Mouse (Mus musculus): ENCODE measurements at regions not wholly inside any gene's neighbourhood (a gene's known extent, or its start where the extent isn't known, plus 50 kb on each side); places are given as distances from the start of the nearest gene placed in this dataset.

DNA sequence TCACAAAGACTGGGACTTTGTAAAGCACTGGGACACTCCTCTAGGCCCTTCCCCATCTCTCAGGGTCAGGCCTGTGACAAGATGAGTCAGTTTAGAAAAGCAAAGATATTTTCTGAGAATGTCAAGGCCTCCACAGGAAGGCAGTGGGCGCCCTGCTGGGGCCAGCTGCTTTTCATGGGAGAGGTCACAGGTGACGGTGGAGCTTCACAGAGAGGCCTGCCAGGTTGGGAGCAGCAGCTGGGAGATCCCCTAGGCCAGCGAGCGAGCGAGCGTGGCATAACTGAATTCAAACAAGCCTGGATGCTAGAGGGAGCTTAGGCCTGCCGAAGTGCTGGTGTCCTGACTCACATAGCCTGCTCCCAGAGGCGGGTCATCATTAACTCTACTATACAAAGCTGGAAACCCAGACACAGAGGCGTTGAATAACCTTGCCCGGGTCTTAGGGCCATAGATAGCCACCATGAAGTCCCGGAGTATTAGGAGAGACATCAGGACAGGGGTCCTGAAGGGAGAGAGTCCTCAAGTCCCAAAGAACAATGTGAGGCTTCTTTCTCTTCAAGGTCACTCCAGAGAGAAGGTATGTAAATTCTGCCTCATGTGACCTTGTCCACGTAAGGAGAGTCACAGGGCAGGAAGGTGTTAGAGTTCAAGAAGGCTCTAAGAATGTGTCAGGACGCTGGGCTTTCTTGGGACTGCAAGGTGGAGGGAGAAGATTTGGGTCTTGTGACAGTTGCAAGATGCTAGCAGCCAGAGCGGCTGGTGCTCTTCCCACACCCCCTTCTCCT is 174.3 kb upstream of the Sulf2 start:
- H3K36me3 ChIP-seq (ENCODE audit: control insufficient read depth, insufficient read depth, low read length): no peaks in the 10 kb centered on the region
- H3K4me3 ChIP-seq (ENCODE audit: control insufficient read depth, low read depth, low read length): no peak overlapping the region
- no peak overlapping the region for H3K27ac ChIP-seq (ENCODE audit: control insufficient read depth, insufficient read depth, low read depth, low read length)
- no peak for TF ChIP-seq CTCF (IDR thresholded peaks at IDR 0.05; ENCODE audit: control insufficient read depth, insufficient read depth, insufficient replicate concordance, low read depth, low read length)
- TF ChIP-seq POLR2A (IDR thresholded peaks at IDR 0.05; ENCODE audit: control insufficient read depth, low read depth, low read length): no peak
- H3K4me1 ChIP-seq (ENCODE audit: control insufficient read depth, insufficient read depth, low read length): no peaks in the 10 kb centered on the region
- no peaks in the 10 kb centered on the region for H3K27me3 ChIP-seq (ENCODE audit: control insufficient read depth, insufficient read depth, low read length)

DNA sequence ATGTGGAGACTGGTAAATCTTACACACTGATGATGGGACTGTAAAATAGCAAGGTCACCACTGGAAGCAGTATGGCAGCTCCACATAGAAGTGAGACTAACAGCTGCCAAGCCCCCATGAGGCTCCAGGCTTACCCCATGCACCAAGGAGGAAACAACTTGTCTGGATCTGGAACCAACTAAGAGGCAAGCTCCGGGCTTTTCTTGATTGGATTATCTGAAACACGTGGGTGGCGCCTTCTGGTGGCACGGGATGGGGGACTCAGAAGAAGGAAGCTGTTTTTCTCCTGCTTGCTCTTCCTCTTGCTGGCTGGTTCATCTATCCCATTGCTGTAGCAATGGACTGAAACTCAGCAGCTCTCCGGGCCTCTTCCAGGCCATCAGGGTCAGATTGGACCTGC is 171.5 kb upstream of the Sulf2 start:
- Histone ChIP-seq H3K27ac (ENCODE audit: control insufficient read depth, insufficient read depth, low read depth, low read length) (no peak overlapping the region), H3K4me1 (ENCODE audit: control insufficient read depth, insufficient read depth, low read length) (no peaks in the 10 kb centered on the region), H3K27me3 (ENCODE audit: control insufficient read depth, insufficient read depth, low read length) (no peaks in the 10 kb centered on the region), H3K36me3 (ENCODE audit: control insufficient read depth, insufficient read depth, low read length) (no peaks in the 10 kb centered on the region), H3K4me3 (ENCODE audit: control insufficient read depth, low read depth, low read length) (no peak overlapping the region)
- TF ChIP-seq CTCF (IDR thresholded peaks at IDR 0.05; ENCODE audit: control insufficient read depth, insufficient read depth, insufficient replicate concordance, low read depth, low read length) (no peak), POLR2A (IDR thresholded peaks at IDR 0.05; ENCODE audit: control insufficient read depth, low read depth, low read length) (no peak)

- H3K27ac ChIP-seq (ENCODE audit: control insufficient read depth, insufficient read depth, low read depth, low read length): no peak overlapping the region
- H3K4me1 ChIP-seq (ENCODE audit: control insufficient read depth, insufficient read depth, low read length): no peaks in the 10 kb centered on the region
- no peaks in the 10 kb centered on the region for H3K27me3 ChIP-seq (ENCODE audit: control insufficient read depth, insufficient read depth, low read length)
- no peaks in the 10 kb centered on the region for H3K36me3 ChIP-seq (ENCODE audit: control insufficient read depth, insufficient read depth, low read length)
- no peak for TF ChIP-seq POLR2A (IDR thresholded peaks at IDR 0.05; ENCODE audit: control insufficient read depth, low read depth, low read length)
- no peak for TF ChIP-seq CTCF (IDR thresholded peaks at IDR 0.05; ENCODE audit: control insufficient read depth, insufficient read depth, insufficient replicate concordance, low read depth, low read length)
- no peak overlapping the region for H3K4me3 ChIP-seq (ENCODE audit: control insufficient read depth, low read depth, low read length)
These were observed 169.5 kb upstream of the Sulf2 start for GRCm38 (mm10) chr2:166324954-166325353.

DNA sequence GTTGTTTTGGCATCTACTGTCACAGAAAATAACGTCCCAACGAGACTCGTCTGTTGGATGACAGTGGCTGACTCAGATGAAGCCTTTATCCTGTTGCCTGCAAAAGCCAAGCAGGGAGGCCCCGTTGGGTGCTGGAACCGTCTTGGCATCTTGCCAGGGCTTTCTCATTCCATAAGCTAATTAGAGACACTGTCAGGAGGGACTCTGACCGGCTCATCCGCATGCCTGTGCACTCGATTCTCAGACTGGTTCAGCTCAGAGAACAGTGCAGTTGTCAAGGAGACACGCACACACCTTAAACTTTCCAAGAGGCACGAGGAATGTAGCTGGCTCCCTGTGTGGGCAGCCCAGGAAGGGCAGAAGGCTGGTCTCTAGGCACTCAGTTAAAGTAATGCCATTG is 169.0 kb upstream of the Sulf2 start:
- TF ChIP-seq CTCF (IDR thresholded peaks at IDR 0.05; ENCODE audit: control insufficient read depth, insufficient read depth, insufficient replicate concordance, low read depth, low read length) (no peak), POLR2A (IDR thresholded peaks at IDR 0.05; ENCODE audit: control insufficient read depth, low read depth, low read length) (no peak)
- H3K4me1 ChIP-seq (ENCODE audit: control insufficient read depth, insufficient read depth, low read length): no peaks in the 10 kb centered on the region
- no peak overlapping the region for H3K4me3 ChIP-seq (ENCODE audit: control insufficient read depth, low read depth, low read length)
- H3K27me3 ChIP-seq (ENCODE audit: control insufficient read depth, insufficient read depth, low read length): no peaks in the 10 kb centered on the region
- no peak overlapping the region for H3K27ac ChIP-seq (ENCODE audit: control insufficient read depth, insufficient read depth, low read depth, low read length)
- H3K36me3 ChIP-seq (ENCODE audit: control insufficient read depth, insufficient read depth, low read length): no peaks in the 10 kb centered on the region

- no peaks in the 10 kb centered on the region for H3K4me1 ChIP-seq (ENCODE audit: control insufficient read depth, insufficient read depth, low read length)
- no peak overlapping the region for H3K4me3 ChIP-seq (ENCODE audit: control insufficient read depth, low read depth, low read length)
- no peaks in the 10 kb centered on the region for H3K36me3 ChIP-seq (ENCODE audit: control insufficient read depth, insufficient read depth, low read length)
- no peak overlapping the region for H3K27ac ChIP-seq (ENCODE audit: control insufficient read depth, insufficient read depth, low read depth, low read length)
- TF ChIP-seq POLR2A (IDR thresholded peaks at IDR 0.05; ENCODE audit: control insufficient read depth, low read depth, low read length) (no peak), CTCF (IDR thresholded peaks at IDR 0.05; ENCODE audit: control insufficient read depth, insufficient read depth, insufficient replicate concordance, low read depth, low read length) (no peak)
- no peaks in the 10 kb centered on the region for H3K27me3 ChIP-seq (ENCODE audit: control insufficient read depth, insufficient read depth, low read length)
These were observed 167.2 kb upstream of the Sulf2 start for GRCm38 (mm10) chr2:166322668-166323043.

- TF ChIP-seq POLR2A (IDR thresholded peaks at IDR 0.05; ENCODE audit: control insufficient read depth, low read depth, low read length) (no peak), CTCF (IDR thresholded peaks at IDR 0.05; ENCODE audit: control insufficient read depth, insufficient read depth, insufficient replicate concordance, low read depth, low read length) (no peak)
- H3K27ac ChIP-seq (ENCODE audit: control insufficient read depth, insufficient read depth, low read depth, low read length): no peak overlapping the region
- H3K4me3 ChIP-seq (ENCODE audit: control insufficient read depth, low read depth, low read length): no peak overlapping the region
- H3K4me1 ChIP-seq (ENCODE audit: control insufficient read depth, insufficient read depth, low read length): no peaks in the 10 kb centered on the region
- H3K36me3 ChIP-seq (ENCODE audit: control insufficient read depth, insufficient read depth, low read length): no peaks in the 10 kb centered on the region
- H3K27me3 ChIP-seq (ENCODE audit: control insufficient read depth, insufficient read depth, low read length): no peaks in the 10 kb centered on the region
These were observed 166.7 kb upstream of the Sulf2 start for GRCm38 (mm10) chr2:166321992-166322667.

- H3K27me3 ChIP-seq (ENCODE audit: control insufficient read depth, insufficient read depth, low read length): no peaks in the 10 kb centered on the region
- H3K4me1 ChIP-seq (ENCODE audit: control insufficient read depth, insufficient read depth, low read length): no peaks in the 10 kb centered on the region
- H3K36me3 ChIP-seq (ENCODE audit: control insufficient read depth, insufficient read depth, low read length): no peaks in the 10 kb centered on the region
- no peak overlapping the region for H3K4me3 ChIP-seq (ENCODE audit: control insufficient read depth, low read depth, low read length)
- H3K27ac ChIP-seq (ENCODE audit: control insufficient read depth, insufficient read depth, low read depth, low read length): no peak overlapping the region
- TF ChIP-seq CTCF (IDR thresholded peaks at IDR 0.05; ENCODE audit: control insufficient read depth, insufficient read depth, insufficient replicate concordance, low read depth, low read length) (no peak), POLR2A (IDR thresholded peaks at IDR 0.05; ENCODE audit: control insufficient read depth, low read depth, low read length) (no peak)
These were observed 161.0 kb upstream of the Sulf2 start for GRCm38 (mm10) chr2:166316409-166316916.
